Mouse (Mus musculus): ENCODE data around the gene Pglyrp2. TPM values are rescaled to one million over a fixed set of nuclear protein-coding genes. Genes with fewer than 3 reads are reported as not detected.

Pglyrp2 gene
- total RNA-seq, 2 experiments from 2014 or later: 0.16 to 0.20 TPM

DNA sequence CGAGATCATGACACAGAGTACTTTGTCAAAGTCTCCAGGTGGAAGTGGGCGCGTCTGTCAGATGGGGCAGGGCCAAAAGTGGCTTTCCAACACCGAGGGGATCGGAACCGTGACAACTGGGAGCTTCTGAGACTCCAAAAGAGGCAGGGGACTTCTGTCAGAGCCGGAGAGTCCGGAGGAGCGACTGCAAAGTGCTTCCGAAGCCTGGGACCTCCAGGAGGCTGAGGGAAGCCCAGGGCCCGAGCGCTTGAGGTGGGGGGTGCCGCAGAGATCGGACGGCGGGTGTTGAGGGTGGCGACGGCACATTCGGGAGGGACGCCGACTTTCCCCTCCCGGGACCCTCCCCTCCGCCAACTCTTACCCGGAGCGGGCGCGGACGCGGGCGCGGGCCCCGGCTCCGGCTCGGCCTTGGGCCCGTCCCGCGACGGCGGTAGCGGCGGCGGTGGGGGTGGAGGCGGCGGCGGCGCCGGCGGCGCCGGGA is 60.1 kb downstream of the Pglyrp2 start:
- no peak for DNase-seq (ENCODE audit: low spot score)
- intact Hi-C loops (cut with DNase I): loop anchor here (1.0 to 5.0 kb wide), 2 partner anchors 25 to 42 kb away; partner anchors contain the start of genes Akap8 and Wiz

DNA sequence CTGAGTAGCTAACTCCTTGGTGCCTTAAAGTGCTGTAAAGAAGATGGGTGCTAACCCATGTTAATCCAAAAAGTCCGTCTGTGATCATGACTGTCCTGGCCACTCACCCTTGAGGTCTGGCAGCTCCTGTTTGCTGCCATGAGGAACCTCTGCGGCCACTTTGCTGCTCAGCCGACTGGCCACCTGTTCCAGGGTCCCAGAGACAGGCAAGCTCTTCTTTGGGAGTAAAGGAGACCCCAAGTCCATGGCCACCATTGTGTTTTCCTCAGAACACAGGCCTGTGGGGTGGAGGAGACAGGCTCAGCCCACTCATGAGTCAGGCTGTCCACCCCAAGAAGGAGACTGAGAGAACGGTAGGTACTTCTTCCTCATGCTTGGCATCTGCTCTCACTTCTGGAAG is 61.3 kb downstream of the Pglyrp2 start:
- intact Hi-C loops (cut with DNase I): loop anchor here (5.0 kb wide), 1 partner anchor 40 kb away; the partner anchor contains the start of gene Akap8
- DNase-seq (ENCODE audit: low spot score): no peak

Small RNAs within 50 kb of the gene (microRNA-seq; reads per million reads assigned to microRNA genes)
- gene Gm22201: not detected

Other genes starting within 250 kb of the Pglyrp2 start
- gene Ephx3, start 234.6 kb downstream of the Pglyrp2 start, total RNA-seq (2021): 1 to 10 TPM; 1.3 TPM
- 10 to 100 TPM; 50.9 to 57.5 TPM for gene Brd4, start 139.4 kb downstream of the Pglyrp2 start, total RNA-seq (2021)
- gene Akap8, start 102.9 kb downstream of the Pglyrp2 start, total RNA-seq (2021): 10 to 100 TPM; 37.2 to 51.5 TPM
- 10 to 100 TPM; 43.0 to 46.3 TPM for gene Akap8l, start 73.6 kb downstream of the Pglyrp2 start, total RNA-seq (2021)
- 10 to 100 TPM; 18.1 to 20.2 TPM for gene Wiz, start 34.7 kb downstream of the Pglyrp2 start, total RNA-seq (2021)
- 1 to 10 TPM in 1 of 2 experiments, under 1 TPM in 1; 0.91 to 1.3 TPM for gene Rasal3, start 20.6 kb downstream of the Pglyrp2 start, total RNA-seq (2021)
- gene Cyp4f39, start 28.6 kb upstream of the Pglyrp2 start, total RNA-seq (2021): under 1 TPM in 1 of 2 experiments, not detected in 1; 0.18 TPM
- gene Cyp4f17, start 81.9 kb upstream of the Pglyrp2 start, total RNA-seq (2021): 1 to 10 TPM; 5.4 to 7.4 TPM
- 1 to 10 TPM; 6.3 to 6.4 TPM for gene Cyp4f16, start 112.4 kb upstream of the Pglyrp2 start, total RNA-seq (2021)
- not detected for gene Cyp4f37, start 197.1 kb upstream of the Pglyrp2 start, total RNA-seq (2021)
- not detected for gene Cyp4f40, start 234.7 kb upstream of the Pglyrp2 start, total RNA-seq (2021)